Mouse (Mus musculus): ENCODE results near the gene Arhgap11a. TPM values are rescaled to one million over a fixed set of nuclear protein-coding genes. Genes with fewer than 3 reads are reported as not detected.

Gene Arhgap11a
- total and polyA plus RNA-seq, 3 experiments = 22.4 to 74.0 (median 22.5) TPM

GRCm38 (mm10) chr2:113822367-113822766 is 26.1 kb downstream of the Arhgap11a start:
- no peak overlapping the region for H3K4me3 ChIP-seq (replicated peaks in 1 of 3; ENCODE audit: low read depth in 2 of 3, low read length in 2 of 3, poor library complexity in 1 of 3)
- dilution Hi-C loops (cut with MboI; ENCODE audit: extremely low pct_ligation_motif_present, extremely low pct_unique_long_range_greater_than_20kb, low sequenced_read_pairs) (no loop called here), in situ Hi-C loops (cut with MboI; ENCODE audit: low pct_ligation_motif_present, low pct_unique_long_range_greater_than_20kb, low sequenced_read_pairs) (loop anchor here (25.0 kb wide), 1 partner anchor 335 kb away; no protein-coding TSS in a partner anchor)
- DNase-seq (ENCODE audit: extremely low read depth) = no peak
- H3K36me3 ChIP-seq (replicated peaks in 1 of 2; ENCODE audit: control insufficient read depth in 1 of 2, insufficient read depth in 1 of 2, low read length in 1 of 2) = peaks cover 4 to 65% of the 10 kb centered on the region in 2 experiments
- no peaks in the 10 kb centered on the region for H3K27me3 ChIP-seq (replicated peaks)
- no peaks in the 10 kb centered on the region for H3K9me3 ChIP-seq (replicated peaks; ENCODE audit: low read length)
- H3K4me1 ChIP-seq (ENCODE audit: control insufficient read depth in 1 of 2, insufficient read depth in 2 of 2) = peaks cover 0 to 12% of the 10 kb centered on the region in 2 experiments; a peak in 2 of 4 replicates
- no peaks in the 10 kb centered on the region for H3K79me2 ChIP-seq (replicated peaks; ENCODE audit: control insufficient read depth, extremely low read depth, insufficient read depth, poor library complexity, severe bottlenecking)
- H3K4me2 ChIP-seq (ENCODE audit: insufficient read depth, low read depth, poor library complexity, severe bottlenecking) = no peak overlapping the region
- no peak for TF ChIP-seq MYC (IDR thresholded peaks at IDR 0.05; ENCODE audit: low read depth, low read length)
- TF ChIP-seq ZMIZ1 (IDR thresholded peaks at IDR 0.05; ENCODE audit: low read depth, low read length) = no peak
- no peak for TF ChIP-seq KAT2A (IDR thresholded peaks at IDR 0.05; ENCODE audit: insufficient replicate concordance, low read length)
- no peak for TF ChIP-seq CTCF (conservative IDR thresholded peaks at IDR 0.05 in 1 of 2, IDR thresholded peaks at IDR 0.05 in 1 of 2; ENCODE audit: low read depth in 2 of 2, low read length in 2 of 2)
- no peak for TF ChIP-seq ZNF384 (IDR thresholded peaks at IDR 0.05; ENCODE audit: low read depth, low read length)
- TF ChIP-seq MAZ (IDR thresholded peaks at IDR 0.05; ENCODE audit: low read depth, low read length) = no peak
- TF ChIP-seq MAFK (IDR thresholded peaks at IDR 0.05; ENCODE audit: insufficient replicate concordance, low read length) = no peak
- TF ChIP-seq BHLHE40 (IDR thresholded peaks at IDR 0.05; ENCODE audit: low read depth, low read length) = no peak
- TF ChIP-seq MAX (IDR thresholded peaks at IDR 0.05; ENCODE audit: low read length) = no peak
- TF ChIP-seq USF2 (conservative IDR thresholded peaks at IDR 0.05; ENCODE audit: low read depth, low read length) = no peak
- TF ChIP-seq GABPA (IDR thresholded peaks at IDR 0.05; ENCODE audit: insufficient replicate concordance, low read depth, low read length) = no peak
- no peak for TF ChIP-seq HCFC1 (IDR thresholded peaks at IDR 0.05; ENCODE audit: low read depth, low read length)
- no peak overlapping the region for H3K27ac ChIP-seq (ENCODE audit: insufficient read depth, low read depth)
- no peak overlapping the region for H3K9ac ChIP-seq (ENCODE audit: insufficient read depth, low read depth)

- TF ChIP-seq E2F4 (IDR thresholded peaks at IDR 0.05; ENCODE audit: insufficient replicate concordance, low read depth, low read length) (no peak), CHD1 (IDR thresholded peaks at IDR 0.05; ENCODE audit: low read depth, low read length) (no peak), NELFE (IDR thresholded peaks at IDR 0.05; ENCODE audit: low read depth, low read length) (no peak), MXI1 (IDR thresholded peaks at IDR 0.05; ENCODE audit: low read depth, low read length) (no peak), RAD21 (IDR thresholded peaks at IDR 0.05; ENCODE audit: low read depth, low read length) (no peak), ZKSCAN1 (IDR thresholded peaks at IDR 0.05; ENCODE audit: borderline replicate concordance, low read depth, low read length) (no peak), ZMIZ1 (IDR thresholded peaks at IDR 0.05; ENCODE audit: low read depth, low read length) (no peak), KAT2A (IDR thresholded peaks at IDR 0.05; ENCODE audit: insufficient replicate concordance, low read length) (no peak), POLR2A (IDR thresholded peaks at IDR 0.05; ENCODE audit: low read depth, low read length) (no peak), PAX5 (IDR thresholded peaks at IDR 0.05; ENCODE audit: low read length) (no peak), CHD2 (IDR thresholded peaks at IDR 0.05; ENCODE audit: low read length) (no peak), USF2 (conservative IDR thresholded peaks at IDR 0.05; ENCODE audit: low read depth, low read length) (no peak), USF1 (IDR thresholded peaks at IDR 0.05; ENCODE audit: low read depth, low read length) (no peak), JUN (IDR thresholded peaks at IDR 0.05; ENCODE audit: insufficient read depth, low read depth, low read length) (no peak), TCF12 (IDR thresholded peaks at IDR 0.05; ENCODE audit: low read depth, low read length) (no peak), GABPA (IDR thresholded peaks at IDR 0.05; ENCODE audit: insufficient replicate concordance, low read depth, low read length) (no peak), POLR2AphosphoS2 (IDR thresholded peaks at IDR 0.05; ENCODE audit: low read depth, low read length) (no peak), ZC3H11A (IDR thresholded peaks at IDR 0.05; ENCODE audit: low read depth, low read length) (no peak)
- Histone ChIP-seq H3K4me3 (replicated peaks in 1 of 3; ENCODE audit: low read depth in 2 of 3, low read length in 2 of 3, poor library complexity in 1 of 3) (no peak overlapping the region), H3K9me3 (replicated peaks; ENCODE audit: low read length) (no peaks in the 10 kb centered on the region), H3K36me3 (replicated peaks in 1 of 2; ENCODE audit: control insufficient read depth in 1 of 2, insufficient read depth in 1 of 2, low read length in 1 of 2) (peaks cover 4 to 57% of the 10 kb centered on the region in 2 experiments), H3K27me3 (replicated peaks) (no peaks in the 10 kb centered on the region), H3K79me2 (replicated peaks; ENCODE audit: control insufficient read depth, extremely low read depth, insufficient read depth, poor library complexity, severe bottlenecking) (no peaks in the 10 kb centered on the region), H3K4me1 (ENCODE audit: control insufficient read depth in 1 of 2, insufficient read depth in 2 of 2) (peaks cover 0 to 6% of the 10 kb centered on the region in 2 experiments; a peak in 2 of 4 replicates), H3K27ac (ENCODE audit: insufficient read depth, low read depth) (no peak overlapping the region), H3K9ac (ENCODE audit: insufficient read depth, low read depth) (no peak overlapping the region), H3K4me2 (ENCODE audit: insufficient read depth, low read depth, poor library complexity, severe bottlenecking) (no peak overlapping the region)
- dilution Hi-C loops (cut with MboI; ENCODE audit: extremely low pct_ligation_motif_present, extremely low pct_unique_long_range_greater_than_20kb, low sequenced_read_pairs) = no loop called here
- DNase-seq (ENCODE audit: extremely low read depth) = no peak
- in situ Hi-C loops (cut with MboI; ENCODE audit: low pct_ligation_motif_present, low pct_unique_long_range_greater_than_20kb, low sequenced_read_pairs) = loop anchor here (25.0 kb wide), 1 partner anchor 334 kb away; no protein-coding TSS in a partner anchor
These were observed 27.2 kb downstream of the Arhgap11a start for GRCm38 (mm10) chr2:113821176-113821734.
